In genomic region chr15:11487268-11487783, GRCm38 (mm10) we compare ENCODE assay signal across 24 mouse cellular contexts.
DNase-seq lines count a peak whose midpoint lies in the region; ATAC-seq and TF ChIP-seq lines count a peak whose summit lies in the region.
"Had no signal": no experiment of that assay in that cellular context is flagged by ENCODE, and none has a peak within 500 bp of the region (broad histone marks: within the 10 kb centered on the region; RNA-seq: fewer than 3 reads in every experiment).

No protein-coding gene starts in this region.

- no peaks in the 10 kb centered on the region for H3K9me3 ChIP-seq in intestine, embryonic 14.5 days (ENCODE audit: control insufficient read depth, low read length)
- no peaks in the 10 kb centered on the region for H3K9me3 ChIP-seq in intestine, postnatal 0 days (ENCODE audit: control insufficient read depth)
- H3K9me3 ChIP-seq in intestine, embryonic 16.5 days (ENCODE audit: control insufficient read depth, low read length) = no peaks in the 10 kb centered on the region
- H3K9me3 ChIP-seq: embryonic facial prominence, embryonic 12.5 days; forebrain, embryonic 12.5 days; forebrain, embryonic 15.5 days; heart, embryonic 10.5 days; heart, embryonic 13.5 days; hindbrain, embryonic 12.5 days; hindbrain, embryonic 15.5 days had no signal

- no peak overlapping the region for H3K9ac ChIP-seq in intestine, embryonic 14.5 days (ENCODE audit: low read length)
- H3K9ac ChIP-seq in intestine, postnatal 0 days (ENCODE audit: low read depth, low read length) = no peak overlapping the region
- no peak overlapping the region for H3K9ac ChIP-seq in intestine, embryonic 16.5 days (ENCODE audit: low read depth, low read length)
- H3K9ac ChIP-seq: embryonic facial prominence, embryonic 12.5 days; forebrain, embryonic 12.5 days; forebrain, embryonic 15.5 days; heart, embryonic 13.5 days; hindbrain, embryonic 12.5 days; hindbrain, embryonic 15.5 days had no signal

- no peak for DNase-seq in intestine, embryonic 14.5 days (ENCODE audit: low spot score)
- peak; percentile 6 for DNase-seq in testis, postnatal 14 days (ENCODE audit: low spot score)
- DNase-seq in testis, postnatal 10 days (ENCODE audit: low spot score) = no peak
- no peak for DNase-seq in right cerebral cortex, postnatal 10 days (ENCODE audit: low spot score in 2 of 2)
- DNase-seq: adrenal gland, postnatal 10 days; adrenal gland, postnatal 36 days; cerebellum, adult 18-20 months; cerebellum, adult 9-10 months; cerebellum, postnatal 14 days; gastrocnemius, postnatal 25 days; heart, adult 2 months; heart, postnatal 14 days had no signal

- H3K4me3 ChIP-seq in intestine, embryonic 14.5 days (ENCODE audit: low read depth, low read length) = no peak overlapping the region
- H3K4me3 ChIP-seq in intestine, postnatal 0 days (ENCODE audit: low read depth, low read length) = no peak overlapping the region
- H3K4me3 ChIP-seq in intestine, embryonic 16.5 days (ENCODE audit: low read length) = no peak overlapping the region
- H3K4me3 ChIP-seq: embryonic facial prominence, embryonic 12.5 days; erythroblast, embryonic 14.5 days; forebrain, embryonic 12.5 days; forebrain, embryonic 15.5 days; heart, adult 2 months; heart, embryonic 10.5 days; heart, embryonic 13.5 days; hindbrain, embryonic 12.5 days; hindbrain, embryonic 15.5 days had no signal

- peak overlapping the region; percentile 17 for H3K27ac ChIP-seq in intestine, embryonic 14.5 days (ENCODE audit: low read depth)
- no peak overlapping the region for H3K27ac ChIP-seq in intestine, postnatal 0 days (ENCODE audit: low read depth, low read length)
- 0 out of 2 replicates have a peak overlapping the region, but pooled peaks have one; percentile 3 for H3K27ac ChIP-seq in intestine, embryonic 16.5 days (ENCODE audit: low read length)
- H3K27ac ChIP-seq: embryonic facial prominence, embryonic 12.5 days; forebrain, embryonic 12.5 days; forebrain, embryonic 15.5 days; heart, adult 2 months; heart, embryonic 10.5 days; heart, embryonic 13.5 days; hindbrain, embryonic 12.5 days; hindbrain, embryonic 15.5 days had no signal

- no peaks in the 10 kb centered on the region for H3K27me3 ChIP-seq in intestine, embryonic 14.5 days (replicated peaks; ENCODE audit: control insufficient read depth, insufficient read depth, low read length)
- no peaks in the 10 kb centered on the region for H3K27me3 ChIP-seq in intestine, postnatal 0 days (replicated peaks; ENCODE audit: control insufficient read depth, insufficient read depth, low read length)
- no peaks in the 10 kb centered on the region for H3K27me3 ChIP-seq in intestine, embryonic 16.5 days (replicated peaks; ENCODE audit: control insufficient read depth, insufficient read depth, low read length)
- H3K27me3 ChIP-seq: embryonic facial prominence, embryonic 12.5 days; forebrain, embryonic 12.5 days; forebrain, embryonic 15.5 days; heart, embryonic 13.5 days; hindbrain, embryonic 12.5 days; hindbrain, embryonic 15.5 days had no signal

- WGBS in intestine, embryonic 14.5 days = 66% methylated on average over 5 of the region's 5 CpGs
- 77% methylated on average over 5 of the region's 5 CpGs for WGBS in intestine, postnatal 0 days
- WGBS in intestine, embryonic 16.5 days = 60% methylated on average over 5 of the region's 5 CpGs

- no peak for TF ChIP-seq CTCF in intestine, postnatal 0 days (IDR thresholded peaks at IDR 0.05; ENCODE audit: low read depth)

- ATAC-seq in intestine, embryonic 14.5 days (replicated peaks; ENCODE audit: low FRiP score, low TSS enrichment, low read depth) = no peak
- ATAC-seq in intestine, postnatal 0 days = no peak
- no peak for ATAC-seq in intestine, embryonic 16.5 days
- ATAC-seq: activated CD4-positive, CD25-positive, alpha-beta regulatory T cell, adult 4 months; CD4-positive, CD25-positive, alpha-beta regulatory T cell, adult 4 months; forebrain, embryonic 15.5 days had no signal

- no peak overlapping the region for H3K4me2 ChIP-seq in intestine, embryonic 14.5 days (ENCODE audit: low read length)
- no peak overlapping the region for H3K4me2 ChIP-seq in intestine, postnatal 0 days (replicated peaks; ENCODE audit: low read depth)
- no peak overlapping the region for H3K4me2 ChIP-seq in intestine, embryonic 16.5 days (ENCODE audit: low read depth, low read length)
- H3K4me2 ChIP-seq: embryonic facial prominence, embryonic 12.5 days; forebrain, embryonic 12.5 days; forebrain, embryonic 15.5 days; heart, embryonic 13.5 days; hindbrain, embryonic 12.5 days; hindbrain, embryonic 15.5 days had no signal

- H3K4me1 ChIP-seq in intestine, embryonic 14.5 days (replicated peaks; ENCODE audit: control insufficient read depth, insufficient read depth, low read length) = peaks cover 4% of the 10 kb centered on the region; the same call in 1 of the 2 replicates
- H3K4me1 ChIP-seq in intestine, postnatal 0 days (replicated peaks; ENCODE audit: control insufficient read depth, insufficient read depth, low read length) = no peaks in the 10 kb centered on the region
- H3K4me1 ChIP-seq in intestine, embryonic 16.5 days (ENCODE audit: control insufficient read depth, insufficient read depth, low read length) = no peaks in the 10 kb centered on the region
- H3K4me1 ChIP-seq: embryonic facial prominence, embryonic 12.5 days; forebrain, embryonic 12.5 days; forebrain, embryonic 15.5 days; heart, embryonic 10.5 days; heart, embryonic 13.5 days; hindbrain, embryonic 12.5 days; hindbrain, embryonic 15.5 days had no signal

- H3K36me3 ChIP-seq in intestine, embryonic 14.5 days (ENCODE audit: control insufficient read depth, insufficient read depth, low read length) = no peaks in the 10 kb centered on the region
- H3K36me3 ChIP-seq in intestine, postnatal 0 days (ENCODE audit: control insufficient read depth, insufficient read depth) = no peaks in the 10 kb centered on the region
- no peaks in the 10 kb centered on the region for H3K36me3 ChIP-seq in intestine, embryonic 16.5 days (ENCODE audit: control insufficient read depth, insufficient read depth, low read length)
- H3K36me3 ChIP-seq: embryonic facial prominence, embryonic 12.5 days; forebrain, embryonic 12.5 days; forebrain, embryonic 15.5 days; heart, embryonic 10.5 days; heart, embryonic 13.5 days; hindbrain, embryonic 12.5 days; hindbrain, embryonic 15.5 days had no signal
